Mouse (Mus musculus): ENCODE measurements at regions not wholly inside any gene's neighbourhood (a gene's known extent, or its start where the extent isn't known, plus 50 kb on each side); places are given as distances from the start of the nearest gene placed in this dataset.

DNA sequence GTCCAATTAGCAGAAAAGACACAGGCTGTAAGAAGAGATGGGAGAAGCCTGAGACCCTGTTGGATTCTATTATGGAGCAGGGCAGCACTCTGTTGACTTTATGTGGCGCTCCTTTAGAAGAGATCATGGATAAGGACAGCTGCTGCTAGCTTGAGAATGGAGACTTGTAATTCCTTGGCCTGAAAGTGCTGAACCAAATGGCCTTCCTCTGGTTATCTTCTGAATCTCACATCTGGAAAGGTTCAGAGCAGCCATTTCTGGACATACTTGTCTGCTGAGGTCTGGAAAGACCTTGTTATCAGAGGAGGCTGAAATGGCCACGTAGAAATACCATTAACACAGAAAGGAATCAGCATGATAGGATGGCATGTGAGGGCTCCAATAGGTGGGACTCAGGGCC is 59.5 kb upstream of the Tnp1 start:
- intact Hi-C loops (cut with DNase I), result no loop called here

DNA sequence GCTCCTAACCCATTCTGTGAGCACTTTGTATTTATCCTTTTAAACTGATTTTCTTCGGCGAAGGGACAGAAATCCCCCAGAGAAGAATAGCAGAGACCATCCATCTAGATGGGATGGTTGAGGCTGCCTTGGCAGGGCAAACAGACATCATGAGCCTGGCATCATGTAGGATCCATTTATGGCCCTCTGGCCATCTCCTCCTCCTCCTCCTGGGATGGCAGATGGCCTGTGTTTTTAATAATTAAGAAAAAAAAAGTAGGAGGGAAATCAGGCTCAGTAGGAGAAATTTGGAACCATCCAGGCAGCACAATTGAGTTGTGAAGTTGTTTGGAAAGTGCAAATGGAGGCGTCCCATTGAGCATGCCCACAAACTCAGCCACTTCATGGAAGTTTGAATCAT is 58.8 kb upstream of the Tnp1 start:
- intact Hi-C loops (cut with DNase I), result no loop called here

DNA sequence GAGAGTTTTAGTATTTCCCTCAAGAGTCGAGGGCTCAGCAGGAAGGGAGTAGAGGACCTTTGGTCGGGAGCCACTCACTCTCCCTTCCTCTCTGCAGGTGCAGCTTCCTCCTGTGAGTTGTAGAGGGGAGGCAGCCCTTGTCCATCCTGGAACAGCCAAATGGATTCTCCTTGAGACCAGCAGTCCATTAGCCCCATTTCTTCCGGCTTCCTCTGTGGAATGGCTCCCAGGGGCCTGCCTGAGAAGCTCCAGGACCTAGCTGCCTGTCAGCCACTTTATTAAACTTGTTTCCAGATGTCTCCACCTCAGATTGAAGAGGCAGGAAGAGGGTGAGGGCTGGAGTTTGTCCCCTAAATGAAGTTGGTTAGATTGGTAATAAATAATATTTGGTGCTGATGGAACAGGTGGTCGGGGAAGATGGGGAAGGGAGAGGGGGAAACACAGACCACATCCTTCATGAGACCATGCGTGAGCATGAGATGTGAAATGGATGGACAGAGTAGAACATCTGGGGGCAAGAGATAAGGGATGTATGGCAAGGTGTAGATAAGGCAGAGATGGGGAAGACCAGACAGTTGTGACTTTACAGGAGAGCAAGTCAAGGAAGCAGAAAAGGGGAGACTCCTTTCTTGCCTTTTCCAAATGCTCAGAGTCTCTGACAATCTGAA is 56.7 kb upstream of the Tnp1 start:
- intact Hi-C loops (cut with DNase I), result no loop called here

DNA sequence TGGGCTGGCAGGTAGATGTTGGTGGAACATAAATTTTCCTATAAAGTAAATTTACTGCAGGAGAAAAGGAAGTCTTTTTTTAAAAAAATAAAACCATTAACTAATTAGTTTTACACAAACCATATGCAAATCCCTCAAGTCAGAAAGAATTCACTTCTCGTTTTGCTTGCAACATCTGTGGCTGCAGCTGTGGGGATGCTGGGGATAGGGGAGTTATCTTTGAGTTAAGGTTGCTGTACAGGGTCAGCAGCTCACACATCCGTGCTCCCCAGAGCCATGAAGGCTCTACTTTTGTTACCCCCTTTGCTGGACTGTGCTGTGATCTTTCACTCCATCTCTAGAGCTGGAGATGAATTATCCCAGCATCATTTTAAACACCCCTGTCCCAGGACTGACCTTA is 54.4 kb upstream of the Tnp1 start:
- intact Hi-C loops (cut with DNase I), result no loop called here

Small RNAs in the stretch of these regions (microRNA-seq; reads per million reads assigned to microRNA genes)
- gene Mir6351, result 0 reads per million in 2 experiments

All from adrenal gland (tissue).